Mouse (Mus musculus): ENCODE results near the gene Cbr1. TPM values are rescaled to one million over a fixed set of nuclear protein-coding genes. Genes with fewer than 3 reads are reported as not detected.
A peak's percentile ranks its signal among the peaks of the same experiment; 100 is the strongest.

Cbr1 gene
- total and polyA plus RNA-seq, 3 experiments, result 21.6 to 46.9 (median 23.4) TPM

DNA sequence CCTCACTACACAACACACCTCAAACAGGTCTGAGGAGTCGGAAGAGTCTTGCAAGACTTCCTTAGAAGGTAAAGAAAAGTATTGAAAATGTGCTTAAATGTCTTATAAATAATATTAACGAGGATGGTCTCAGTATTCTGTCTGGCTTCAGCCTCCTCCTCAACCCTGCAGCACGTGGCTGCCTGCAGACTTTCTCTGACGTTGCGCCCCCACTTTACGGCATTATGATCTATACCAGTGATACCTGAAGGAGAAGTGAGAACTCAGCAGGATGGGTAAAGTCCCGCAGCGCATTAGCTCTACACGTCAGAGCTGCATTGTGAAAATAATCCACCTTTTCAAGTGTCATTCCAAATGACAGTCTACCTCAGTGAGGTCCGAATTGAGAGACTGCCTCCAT, 11.2 kb upstream of the Cbr1 start:
- no peak overlapping the region for H3K4me3 ChIP-seq (ENCODE audit: low read depth, low read length)
- ATAC-seq (ENCODE audit: extremely low read depth, insufficient number of reproducible peaks, low FRiP score, poor library complexity, severe bottlenecking) (no peak), DNase-seq (ENCODE audit: low spot score) (no peak)
- TF ChIP-seq GATA2 (IDR thresholded peaks at IDR 0.05; ENCODE audit: borderline replicate concordance, low read depth, low read length), result no peak
- TF ChIP-seq GATA1 (IDR thresholded peaks at IDR 0.05; ENCODE audit: borderline replicate concordance, low read length), result no peak
- no peak for TF ChIP-seq CTCF (IDR thresholded peaks at IDR 0.05; ENCODE audit: low read depth, low read length)
- TF ChIP-seq POLR2AphosphoS5 (IDR thresholded peaks at IDR 0.05; ENCODE audit: insufficient replicate concordance, low read depth, low read length), result no peak
- TF ChIP-seq TAL1 (conservative IDR thresholded peaks at IDR 0.05; ENCODE audit: low read depth, low read length), result no peak
- no peaks in the 10 kb centered on the region for H3K9me3 ChIP-seq (replicated peaks)
- H3K4me1 ChIP-seq (ENCODE audit: insufficient read depth, low read depth, low read length), result peaks cover 6% of the 10 kb centered on the region
- H3K27me3 ChIP-seq (ENCODE audit: insufficient read depth, low read length), result no peaks in the 10 kb centered on the region
- peaks cover 75% of the 10 kb centered on the region for H3K36me3 ChIP-seq (replicated peaks)

DNA sequence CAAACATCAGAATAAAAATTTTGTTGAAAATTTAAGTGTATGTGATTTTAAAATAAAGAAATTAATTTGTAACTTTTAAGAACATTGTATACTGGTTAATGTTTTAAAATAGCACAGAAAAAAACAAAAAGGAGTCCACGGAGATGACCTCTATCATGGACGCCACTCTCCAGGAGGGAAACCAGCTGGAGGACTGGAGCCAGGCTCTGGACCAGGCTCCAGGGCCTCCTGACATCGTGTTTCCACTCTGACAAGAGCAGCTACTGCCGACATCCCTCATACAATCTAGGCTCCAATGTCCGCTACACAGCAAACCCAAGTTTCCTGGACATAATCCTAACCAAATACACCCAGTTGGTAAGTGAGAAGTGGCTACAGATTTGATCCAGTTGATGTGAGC, 9.9 kb upstream of the Cbr1 start:
- H3K36me3 ChIP-seq (replicated peaks), result peaks cover 70% of the 10 kb centered on the region
- no peak for ATAC-seq (ENCODE audit: extremely low read depth, insufficient number of reproducible peaks, low FRiP score, poor library complexity, severe bottlenecking)
- TF ChIP-seq TAL1 (conservative IDR thresholded peaks at IDR 0.05; ENCODE audit: low read depth, low read length) (no peak), CTCF (IDR thresholded peaks at IDR 0.05; ENCODE audit: low read depth, low read length) (no peak), POLR2AphosphoS5 (IDR thresholded peaks at IDR 0.05; ENCODE audit: insufficient replicate concordance, low read depth, low read length) (no peak), GATA2 (IDR thresholded peaks at IDR 0.05; ENCODE audit: borderline replicate concordance, low read depth, low read length) (no peak), GATA1 (IDR thresholded peaks at IDR 0.05; ENCODE audit: borderline replicate concordance, low read length) (no peak)

DNA sequence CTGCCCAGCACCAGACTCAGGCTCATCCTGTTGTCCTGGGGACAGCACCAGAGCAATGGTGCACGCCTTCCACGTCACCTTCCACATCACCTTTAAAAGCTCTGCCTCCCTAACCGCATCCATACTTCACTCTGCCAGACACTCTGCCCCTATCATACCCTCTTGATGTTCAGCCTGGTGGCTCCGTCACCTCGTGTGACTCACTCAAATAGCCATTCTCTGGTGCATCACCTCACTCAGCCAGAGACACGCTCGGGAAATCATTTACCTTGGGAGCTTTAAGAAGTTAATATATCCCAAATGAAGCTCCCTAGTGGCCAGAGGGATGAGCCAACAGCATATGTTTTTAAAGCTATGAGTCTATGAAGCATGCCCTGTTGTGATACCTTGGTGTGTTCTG, 8.8 kb upstream of the Cbr1 start:
- DNase-seq (ENCODE audit: low spot score) (no peak), ATAC-seq (ENCODE audit: extremely low read depth, insufficient number of reproducible peaks, low FRiP score, poor library complexity, severe bottlenecking) (no peak)
- Histone ChIP-seq H3K27me3 (ENCODE audit: insufficient read depth, low read length) (no peaks in the 10 kb centered on the region), H3K36me3 (replicated peaks) (peaks cover 71% of the 10 kb centered on the region), H3K9me3 (replicated peaks) (no peaks in the 10 kb centered on the region), H3K4me3 (ENCODE audit: low read depth, low read length) (no peak overlapping the region), H3K4me1 (ENCODE audit: insufficient read depth, low read depth, low read length) (peaks cover 10% of the 10 kb centered on the region)
- TF ChIP-seq GATA1 (IDR thresholded peaks at IDR 0.05; ENCODE audit: borderline replicate concordance, low read length) (no peak), CTCF (IDR thresholded peaks at IDR 0.05; ENCODE audit: low read depth, low read length) (no peak), GATA2 (IDR thresholded peaks at IDR 0.05; ENCODE audit: borderline replicate concordance, low read depth, low read length) (no peak), TAL1 (conservative IDR thresholded peaks at IDR 0.05; ENCODE audit: low read depth, low read length) (no peak), POLR2AphosphoS5 (IDR thresholded peaks at IDR 0.05; ENCODE audit: insufficient replicate concordance, low read depth, low read length) (no peak)

More for the DNA sequence above, 9.9 kb upstream of the Cbr1 start:
- H3K4me1 ChIP-seq (ENCODE audit: insufficient read depth, low read depth, low read length), result peaks cover 7% of the 10 kb centered on the region
- no peaks in the 10 kb centered on the region for H3K9me3 ChIP-seq (replicated peaks)
- DNase-seq (ENCODE audit: low spot score), result no peak
- H3K27me3 ChIP-seq (ENCODE audit: insufficient read depth, low read length), result no peaks in the 10 kb centered on the region
- H3K4me3 ChIP-seq (ENCODE audit: low read depth, low read length), result no peak overlapping the region

DNA sequence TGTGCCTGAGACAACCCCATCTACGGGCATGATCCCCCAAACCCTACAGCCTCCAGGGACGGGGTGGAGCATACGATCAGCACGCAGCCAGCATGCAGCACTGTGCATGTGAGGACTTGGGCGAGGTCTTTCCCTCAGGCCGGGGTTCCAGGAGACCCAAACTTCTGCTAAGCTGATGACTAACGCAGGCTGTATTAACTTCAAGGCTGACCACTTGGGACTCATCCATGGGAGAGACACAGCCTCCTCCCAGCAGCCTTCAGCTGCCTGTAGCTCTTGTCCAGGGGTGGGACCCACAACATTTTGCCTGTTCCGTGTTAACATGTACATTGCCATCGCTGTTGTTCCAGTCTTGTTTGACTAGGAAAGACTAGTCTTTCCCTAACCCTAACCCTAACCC, 8.1 kb upstream of the Cbr1 start:
- Histone ChIP-seq H3K36me3 (replicated peaks) (peaks cover 70% of the 10 kb centered on the region), H3K4me1 (ENCODE audit: insufficient read depth, low read depth, low read length) (peaks cover 10% of the 10 kb centered on the region), H3K4me3 (ENCODE audit: low read depth, low read length) (no peak overlapping the region), H3K9me3 (replicated peaks) (no peaks in the 10 kb centered on the region), H3K27me3 (ENCODE audit: insufficient read depth, low read length) (no peaks in the 10 kb centered on the region)
- DNase-seq (ENCODE audit: low spot score) (no peak), ATAC-seq (ENCODE audit: extremely low read depth, insufficient number of reproducible peaks, low FRiP score, poor library complexity, severe bottlenecking) (no peak)
- TF ChIP-seq TAL1 (conservative IDR thresholded peaks at IDR 0.05; ENCODE audit: low read depth, low read length), result no peak
- TF ChIP-seq GATA1 (IDR thresholded peaks at IDR 0.05; ENCODE audit: borderline replicate concordance, low read length), result no peak
- TF ChIP-seq CTCF (IDR thresholded peaks at IDR 0.05; ENCODE audit: low read depth, low read length), result no peak
- no peak for TF ChIP-seq GATA2 (IDR thresholded peaks at IDR 0.05; ENCODE audit: borderline replicate concordance, low read depth, low read length)
- TF ChIP-seq POLR2AphosphoS5 (IDR thresholded peaks at IDR 0.05; ENCODE audit: insufficient replicate concordance, low read depth, low read length), result no peak

- H3K9me3 ChIP-seq (replicated peaks), result no peaks in the 10 kb centered on the region
- no peaks in the 10 kb centered on the region for H3K27me3 ChIP-seq (ENCODE audit: insufficient read depth, low read length)
- H3K4me1 ChIP-seq (ENCODE audit: insufficient read depth, low read depth, low read length), result peaks cover 28% of the 10 kb centered on the region
- ATAC-seq (ENCODE audit: extremely low read depth, insufficient number of reproducible peaks, low FRiP score, poor library complexity, severe bottlenecking), result no peak
- TF ChIP-seq GATA2 (IDR thresholded peaks at IDR 0.05; ENCODE audit: borderline replicate concordance, low read depth, low read length) (no peak), TAL1 (conservative IDR thresholded peaks at IDR 0.05; ENCODE audit: low read depth, low read length) (no peak), GATA1 (IDR thresholded peaks at IDR 0.05; ENCODE audit: borderline replicate concordance, low read length) (no peak), POLR2AphosphoS5 (IDR thresholded peaks at IDR 0.05; ENCODE audit: insufficient replicate concordance, low read depth, low read length) (no peak), CTCF (IDR thresholded peaks at IDR 0.05; ENCODE audit: low read depth, low read length) (no peak)
- H3K4me3 ChIP-seq (ENCODE audit: low read depth, low read length), result no peak overlapping the region; the same call in 1 of the 2 replicates
- H3K36me3 ChIP-seq (replicated peaks), result peaks cover 57% of the 10 kb centered on the region
- DNase-seq (ENCODE audit: low spot score), result no peak
These were observed 6.2 kb upstream of the Cbr1 start for GRCm38 (mm10) chr16:93599461-93599860.

DNA sequence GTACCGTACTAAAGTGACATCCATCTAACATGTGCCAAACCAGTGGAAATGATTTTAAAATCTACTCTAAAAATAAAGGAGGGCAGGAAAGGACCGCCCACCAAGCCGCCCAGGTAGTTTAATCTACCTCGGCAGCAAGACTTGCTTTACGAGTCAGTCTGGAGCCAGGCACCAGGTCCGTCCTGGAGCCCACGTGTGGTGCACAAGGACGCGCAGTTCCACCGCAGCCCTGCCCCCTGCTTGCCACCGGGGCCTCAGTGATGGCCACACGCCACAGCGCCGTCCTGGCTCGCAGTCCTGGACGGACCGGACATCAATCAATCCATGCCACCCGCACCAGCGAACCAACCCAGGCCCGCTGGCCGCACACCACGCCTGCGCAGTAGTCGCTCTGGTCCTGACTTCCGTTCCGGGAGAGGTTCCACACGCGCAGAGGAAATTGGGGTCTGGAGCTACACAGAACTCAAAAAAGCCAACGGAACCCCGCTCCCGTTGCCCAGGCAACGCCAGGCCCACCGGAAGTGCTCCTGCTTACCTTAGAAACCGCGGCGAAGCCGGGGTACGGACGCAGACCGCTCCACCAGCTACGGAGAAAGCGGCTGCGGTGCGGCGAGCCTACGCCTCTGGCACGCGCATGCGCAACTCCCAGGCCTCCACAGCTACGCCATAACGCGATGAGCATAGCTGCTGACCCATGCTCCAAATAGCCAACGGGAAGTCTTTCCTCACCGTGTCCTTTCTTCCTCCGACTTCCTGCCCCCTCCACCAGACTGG, 2.0 kb upstream of the Cbr1 start, which contains the start of gene Setd4:
Gene Setd4, minus strand, starts transcription at position 625 of the 774 bp plus-strand sequence.
- peak; percentile 80 for ATAC-seq (ENCODE audit: extremely low read depth, insufficient number of reproducible peaks, low FRiP score, poor library complexity, severe bottlenecking)
- no peak for TF ChIP-seq GATA2 (IDR thresholded peaks at IDR 0.05; ENCODE audit: borderline replicate concordance, low read depth, low read length)
- peak; percentile 36; the same call in 1 of the 2 replicates for TF ChIP-seq POLR2AphosphoS5 (IDR thresholded peaks at IDR 0.05; ENCODE audit: insufficient replicate concordance, low read depth, low read length)

More for the DNA sequence above, 2.0 kb upstream of the Cbr1 start, which contains the start of gene Setd4:
- Histone ChIP-seq H3K4me3 (ENCODE audit: low read depth, low read length) (peak within 1 kb of the TSS; percentile 97), H3K36me3 (replicated peaks) (peaks cover 21% of the 10 kb centered on the region), H3K4me1 (ENCODE audit: insufficient read depth, low read depth, low read length) (peaks cover 57% of the 10 kb centered on the region), H3K9me3 (replicated peaks) (no peaks in the 10 kb centered on the region), H3K27me3 (ENCODE audit: insufficient read depth, low read length) (peaks cover 4% of the 10 kb centered on the region)
- peak; percentile 85 for DNase-seq (ENCODE audit: low spot score)

All from G1E (cell line).